Mouse (Mus musculus) kidney, embryonic 14.5 days (tissue): ENCODE results near the gene Pdlim3. TPM values are rescaled to one million over a fixed set of nuclear protein-coding genes. Genes with fewer than 3 reads are reported as not detected.
"Not testable (repeated sequence)": the region's sequence is repeated elsewhere in the genome, so short reads cannot be mapped to it uniquely, and the experiment has no call there.

ENCODE experiments used
- ATAC-seq: fragments of 200-750 bp; cut with Nextera tagmentation; 2 replicates; pipeline ENCODE4 v1.8.0; 2017; ENCODE audit warnings: moderate number of reproducible peaks, mild to moderate bottlenecking, moderate TSS enrichment, moderate library complexity; ENCODE audit not compliant: low FRiP score, low TSS enrichment
- H3K27ac ChIP-seq: fragments of 300-500 bp; sonication (generic); 2 replicates; pipeline ENCODE4 v1.5.1; 2014; ENCODE audit warnings: low read depth, mild to moderate bottlenecking, low read length, moderate library complexity, mixed read lengths
- H3K27me3 ChIP-seq: fragments of 300-500 bp; sonication (generic); 2 replicates; pipeline ENCODE4 v1.6.1; 2014; ENCODE audit warnings: mild to moderate bottlenecking, low read length; ENCODE audit not compliant: control insufficient read depth, insufficient read depth
- H3K36me3 ChIP-seq: fragments of 300-500 bp; sonication (generic); 2 replicates; pipeline ENCODE4 v1.6.1; 2014; ENCODE audit warnings: low read length, mixed read lengths; ENCODE audit not compliant: control insufficient read depth, insufficient read depth
- H3K4me1 ChIP-seq: fragments of 300-500 bp; sonication (generic); 2 replicates; pipeline ENCODE4 v1.6.1; 2014; ENCODE audit warnings: low read length, mixed read lengths; ENCODE audit not compliant: control insufficient read depth, insufficient read depth
- H3K4me2 ChIP-seq: fragments of 300-500 bp; sonication (generic); replicated peaks from 2 replicates; pipeline ENCODE4 v1.6.1; 2014; ENCODE audit warnings: low read depth, mild to moderate bottlenecking, low read length
- H3K4me3 ChIP-seq: fragments of 300-500 bp; sonication (generic); 2 replicates; pipeline ENCODE4 v1.5.1; 2014; ENCODE audit warnings: mild to moderate bottlenecking, low read length
- H3K9ac ChIP-seq: fragments of 300-500 bp; sonication (generic); 2 replicates; pipeline ENCODE4 v1.6.1; 2014; ENCODE audit warnings: low read depth, mild to moderate bottlenecking, low read length, moderate library complexity
- H3K9me3 ChIP-seq: fragments of 300-500 bp; sonication (generic); 2 replicates; pipeline ENCODE4 v1.6.1; 2016; ENCODE audit warnings: low read length; ENCODE audit not compliant: control insufficient read depth
- WGBS: fragments of 180-500 bp; shearing (Covaris S2); extraction: QIAGEN DNeasy Blood & Tissue Kit; methylation state at CpG from one replicate; pipeline ENCODE4 v1.1.7; 2014; 5-methylcytosine and 5-hydroxymethylcytosine counted together
- polyA plus RNA-seq: library from polyadenylated mRNA; unstranded; fragments of >200 nt; fragmentation: Nextera tagmentation; extraction: Ambion mirVana; gene quantifications from 2 replicates; pipeline ENCODE4 v1.2.1, GENCODE M21; 2014

Gene Pdlim3
- polyA plus RNA-seq, 1 experiment from 2014 or later = 5.6 TPM

DNA sequence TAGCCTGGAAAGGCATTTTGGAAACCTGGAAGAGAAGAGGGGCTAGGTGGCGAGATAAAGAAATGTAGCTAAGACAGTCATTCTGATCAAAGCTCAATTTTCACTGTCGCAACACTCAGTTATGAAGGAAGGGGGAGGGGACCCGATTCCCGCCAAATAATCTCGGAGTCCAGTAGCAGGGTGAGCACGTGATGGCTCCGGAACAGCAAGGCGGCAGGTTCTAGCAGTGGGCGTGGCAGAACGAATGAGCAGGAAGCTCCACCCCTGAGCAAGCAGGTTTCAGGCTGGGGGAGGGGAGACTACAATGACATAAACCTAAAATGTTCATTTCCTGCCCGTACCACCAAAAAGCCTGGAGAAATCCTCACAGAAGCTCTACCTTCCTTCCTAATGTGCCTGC is 13.7 kb upstream of the Pdlim3 start:
- H3K4me1 ChIP-seq, H3K27me3 ChIP-seq, H3K4me2 ChIP-seq, H3K9ac ChIP-seq, ATAC-seq, H3K4me3 ChIP-seq, H3K9me3 ChIP-seq, H3K27ac ChIP-seq, H3K36me3 ChIP-seq: not testable (repeated sequence)
- WGBS = 66% methylated on average over 10 of the region's 11 CpGs

GRCm38 (mm10) chr8:45872077-45872476 is 13.2 kb upstream of the Pdlim3 start:
- no peak overlapping the region for H3K4me3 ChIP-seq
- WGBS = 30% methylated on average over 7 of the region's 7 CpGs
- no peak overlapping the region for H3K9ac ChIP-seq
- no peaks in the 10 kb centered on the region for H3K36me3 ChIP-seq
- no peak overlapping the region for H3K27ac ChIP-seq
- H3K4me1 ChIP-seq = no peaks in the 10 kb centered on the region
- H3K4me2 ChIP-seq = no peak overlapping the region
- ATAC-seq = peak; percentile 90
- no peaks in the 10 kb centered on the region for H3K27me3 ChIP-seq
- H3K9me3 ChIP-seq = no peaks in the 10 kb centered on the region

DNA sequence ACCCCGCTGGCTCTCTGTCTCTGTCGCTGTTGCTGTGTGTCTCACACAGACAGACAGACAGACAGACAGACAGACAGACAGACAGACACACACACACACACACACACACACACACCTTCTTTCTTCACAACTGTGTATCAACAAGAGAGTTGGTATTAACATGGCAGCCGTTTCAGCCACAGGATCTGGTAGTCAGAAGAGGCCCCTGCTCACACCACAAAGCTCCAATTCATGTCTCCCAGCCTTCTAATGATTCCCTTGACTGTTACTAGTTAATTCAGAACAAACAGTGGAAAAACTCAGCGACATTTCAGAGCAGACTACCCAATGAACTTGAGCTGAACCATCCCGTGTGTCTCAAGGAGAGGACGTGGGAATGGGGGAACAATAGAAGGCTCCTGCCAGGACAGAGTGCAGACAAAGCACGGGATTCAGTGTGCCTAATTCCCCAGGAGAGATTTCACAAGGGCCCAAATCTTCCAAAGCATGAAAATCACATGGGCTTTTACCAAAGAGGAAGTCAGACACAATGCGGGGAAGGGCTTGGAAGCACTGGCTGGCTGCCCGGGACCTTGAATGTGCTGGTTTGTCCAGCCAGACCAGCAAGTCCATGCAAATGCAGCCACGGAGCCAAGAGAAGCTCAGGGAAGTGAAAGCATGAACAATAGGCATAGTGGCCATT is 10.2 kb upstream of the Pdlim3 start:
- Histone ChIP-seq H3K4me3 (no peak overlapping the region), H3K27ac (peak overlapping the region; percentile 42; the same call in 1 of the 2 replicates), H3K36me3 (no peaks in the 10 kb centered on the region), H3K9ac (no peak overlapping the region), H3K4me1 (no peaks in the 10 kb centered on the region), H3K27me3 (no peaks in the 10 kb centered on the region), H3K4me2 (no peak overlapping the region), H3K9me3 (no peaks in the 10 kb centered on the region)
- 58% methylated on average over 10 of the region's 10 CpGs for WGBS
- no peak for ATAC-seq

GRCm38 (mm10) chr8:45876397-45876796 is 8.9 kb upstream of the Pdlim3 start:
- Histone ChIP-seq H3K27me3 (no peaks in the 10 kb centered on the region), H3K9ac (no peak overlapping the region), H3K36me3 (no peaks in the 10 kb centered on the region), H3K4me3 (no peak overlapping the region), H3K4me2 (no peak overlapping the region), H3K27ac (no peak overlapping the region), H3K9me3 (no peaks in the 10 kb centered on the region), H3K4me1 (no peaks in the 10 kb centered on the region)
- 89% methylated on average over 5 of the region's 5 CpGs for WGBS
- no peak for ATAC-seq

GRCm38 (mm10) chr8:45877680-45878079 is 7.6 kb upstream of the Pdlim3 start:
- Histone ChIP-seq H3K27me3 (no peaks in the 10 kb centered on the region), H3K4me1 (no peaks in the 10 kb centered on the region), H3K9ac (no peak overlapping the region), H3K4me2 (no peak overlapping the region), H3K9me3 (no peaks in the 10 kb centered on the region), H3K36me3 (no peaks in the 10 kb centered on the region), H3K4me3 (no peak overlapping the region), H3K27ac (no peak overlapping the region)
- ATAC-seq = no peak
- WGBS = 66% methylated on average over 7 of the region's 7 CpGs

DNA sequence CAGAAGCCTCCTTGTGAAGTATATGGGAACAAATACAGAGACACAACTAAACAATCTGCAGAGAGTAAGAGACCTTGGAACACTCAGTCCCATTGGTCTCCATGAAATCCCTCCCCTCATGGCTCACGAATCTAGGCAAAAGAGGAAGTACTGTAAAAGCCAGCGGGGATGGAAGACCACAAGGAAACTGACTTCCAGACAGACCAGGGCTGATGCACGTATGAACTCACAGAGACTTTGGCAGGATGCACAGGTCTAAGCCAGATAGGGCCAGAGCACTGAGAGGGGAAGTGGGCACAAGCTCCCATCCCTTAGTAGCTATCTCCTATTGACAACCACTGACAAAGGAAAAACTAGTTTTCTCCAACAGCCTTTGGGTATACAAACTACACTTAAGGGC is 4.8 kb upstream of the Pdlim3 start:
- Histone ChIP-seq H3K4me2 (no peak overlapping the region), H3K9me3 (no peaks in the 10 kb centered on the region), H3K4me1 (no peaks in the 10 kb centered on the region), H3K9ac (no peak overlapping the region), H3K4me3 (no peak overlapping the region), H3K27me3 (no peaks in the 10 kb centered on the region), H3K27ac (no peak overlapping the region), H3K36me3 (no peaks in the 10 kb centered on the region)
- WGBS = 85% methylated on average over 3 of the region's 3 CpGs
- ATAC-seq = no peak

GRCm38 (mm10) chr8:45881726-45882125 is 3.5 kb upstream of the Pdlim3 start:
- no peak overlapping the region for H3K4me3 ChIP-seq
- no peak for ATAC-seq
- no peaks in the 10 kb centered on the region for H3K9me3 ChIP-seq
- H3K36me3 ChIP-seq = no peaks in the 10 kb centered on the region
- no peaks in the 10 kb centered on the region for H3K4me1 ChIP-seq
- no peak overlapping the region for H3K9ac ChIP-seq
- no peak overlapping the region for H3K27ac ChIP-seq
- no peak overlapping the region for H3K4me2 ChIP-seq
- H3K27me3 ChIP-seq = no peaks in the 10 kb centered on the region
- 93% methylated on average over 8 of the region's 8 CpGs for WGBS

- Histone ChIP-seq H3K36me3 (no peaks in the 10 kb centered on the region), H3K9me3 (no peaks in the 10 kb centered on the region), H3K4me2 (no peak overlapping the region), H3K27me3 (no peaks in the 10 kb centered on the region), H3K4me3 (no peak overlapping the region), H3K4me1 (no peaks in the 10 kb centered on the region), H3K27ac (no peak overlapping the region), H3K9ac (no peak overlapping the region)
- WGBS = 41% methylated on average over 4 of the region's 4 CpGs
- ATAC-seq = no peak
Measured at GRCm38 (mm10) chr8:45883793-45884192, 1.5 kb upstream of the Pdlim3 start.

DNA sequence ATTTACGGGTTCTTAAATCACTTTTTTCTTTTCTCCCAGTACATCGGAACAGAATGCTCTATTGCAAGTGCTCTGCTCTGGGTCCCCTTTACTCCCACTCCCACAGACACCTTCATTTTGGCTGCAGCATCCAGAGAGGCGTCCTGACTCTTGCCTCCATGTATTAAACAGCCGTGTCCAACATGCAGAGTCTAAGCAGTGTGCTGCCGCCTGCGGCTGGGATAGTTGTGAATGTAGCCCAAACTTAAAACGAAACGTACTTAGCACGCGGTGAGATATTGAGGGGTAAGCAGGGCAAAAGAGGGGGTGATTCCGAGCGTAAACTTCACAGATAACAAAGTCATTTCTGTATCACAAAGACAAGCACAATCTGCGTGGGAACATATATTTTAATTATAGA is 709 bp upstream of the Pdlim3 start:
- no peak overlapping the region; the same call in 1 of the 2 replicates for H3K9ac ChIP-seq
- H3K4me3 ChIP-seq = peak overlapping the region; percentile 40
- H3K4me1 ChIP-seq = no peaks in the 10 kb centered on the region
- 7% methylated on average over 13 of the region's 13 CpGs for WGBS
- no peaks in the 10 kb centered on the region for H3K9me3 ChIP-seq
- H3K27ac ChIP-seq = no peak overlapping the region
- H3K27me3 ChIP-seq = no peaks in the 10 kb centered on the region
- H3K4me2 ChIP-seq = peak overlapping the region; percentile 74
- H3K36me3 ChIP-seq = no peaks in the 10 kb centered on the region
- no peak; the same call in 1 of the 2 replicates for ATAC-seq
